Mouse (Mus musculus): Measurements from ENCODE around the gene Btbd8. TPM values are rescaled to one million over a fixed set of nuclear protein-coding genes. Genes with fewer than 3 reads are reported as not detected.

The Btbd8 gene
- total and polyA plus RNA-seq, 3 experiments: 0.90 to 5.6 (median 5.1) TPM

- Histone ChIP-seq H3K4me1 (ENCODE audit: control insufficient read depth, insufficient read depth, low read length) (no peaks in the 10 kb centered on the region; the same call in 1 of the 2 replicates), H3K27ac (no peak overlapping the region), H3K27me3 (ENCODE audit: control insufficient read depth, insufficient read depth, low read length) (no peaks in the 10 kb centered on the region), H3K9ac (ENCODE audit: low read depth, low read length) (no peak overlapping the region), H3K4me3 (no peak overlapping the region), H3K79me2 (replicated peaks; ENCODE audit: control insufficient read depth, insufficient read depth, low read length) (no peaks in the 10 kb centered on the region), H3K36me3 (ENCODE audit: control insufficient read depth, insufficient read depth, low read length) (no peaks in the 10 kb centered on the region)
- TF ChIP-seq CTCF (IDR thresholded peaks at IDR 0.05): no peak
- TF ChIP-seq POLR2A (IDR thresholded peaks at IDR 0.05; ENCODE audit: insufficient read depth, low read depth, low read length): no peak
- no peak for TF ChIP-seq EP300 (IDR thresholded peaks at IDR 0.05; ENCODE audit: insufficient read depth, low read depth, low read length)
- WGBS: 75% methylated on average over 3 of the region's 3 CpGs
- intact Hi-C loops (cut with DNase I): no loop called here
- no peak for DNase-seq
Measured at GRCm38 (mm10) chr5:107547955-107548354, 110.2 kb downstream of the Btbd8 start.

GRCm38 (mm10) chr5:107548444-107548843 lies 110.6 kb downstream of the Btbd8 start:
- no peaks in the 10 kb centered on the region for H3K27me3 ChIP-seq (ENCODE audit: control insufficient read depth, insufficient read depth, low read length)
- H3K79me2 ChIP-seq (replicated peaks; ENCODE audit: control insufficient read depth, insufficient read depth, low read length): no peaks in the 10 kb centered on the region
- H3K9ac ChIP-seq (ENCODE audit: low read depth, low read length): no peak overlapping the region
- no peak overlapping the region for H3K4me3 ChIP-seq
- no peaks in the 10 kb centered on the region for H3K36me3 ChIP-seq (ENCODE audit: control insufficient read depth, insufficient read depth, low read length)
- WGBS: 87% methylated on average over 3 of the region's 3 CpGs
- H3K4me1 ChIP-seq (ENCODE audit: control insufficient read depth, insufficient read depth, low read length): no peaks in the 10 kb centered on the region; the same call in 1 of the 2 replicates
- no peak overlapping the region for H3K27ac ChIP-seq
- TF ChIP-seq POLR2A (IDR thresholded peaks at IDR 0.05; ENCODE audit: insufficient read depth, low read depth, low read length): no peak
- TF ChIP-seq CTCF (IDR thresholded peaks at IDR 0.05): no peak
- TF ChIP-seq EP300 (IDR thresholded peaks at IDR 0.05; ENCODE audit: insufficient read depth, low read depth, low read length): no peak
- no peak for DNase-seq
- intact Hi-C loops (cut with DNase I): no loop called here

- DNase-seq: no peak
- H3K79me2 ChIP-seq (replicated peaks; ENCODE audit: control insufficient read depth, insufficient read depth, low read length): no peaks in the 10 kb centered on the region
- H3K9ac ChIP-seq (ENCODE audit: low read depth, low read length): no peak overlapping the region
- intact Hi-C loops (cut with DNase I): no loop called here
- no peak overlapping the region for H3K4me3 ChIP-seq
- WGBS: 73% methylated on average over 5 of the region's 5 CpGs
- H3K27ac ChIP-seq: no peak overlapping the region
- no peaks in the 10 kb centered on the region for H3K27me3 ChIP-seq (ENCODE audit: control insufficient read depth, insufficient read depth, low read length)
- no peaks in the 10 kb centered on the region for H3K4me1 ChIP-seq (ENCODE audit: control insufficient read depth, insufficient read depth, low read length)
- TF ChIP-seq EP300 (IDR thresholded peaks at IDR 0.05; ENCODE audit: insufficient read depth, low read depth, low read length) (no peak), POLR2A (IDR thresholded peaks at IDR 0.05; ENCODE audit: insufficient read depth, low read depth, low read length) (no peak)
- H3K36me3 ChIP-seq (ENCODE audit: control insufficient read depth, insufficient read depth, low read length): no peaks in the 10 kb centered on the region; the same call in 1 of the 2 replicates
Measured at GRCm38 (mm10) chr5:107554336-107554735, 116.5 kb downstream of the Btbd8 start.

GRCm38 (mm10) chr5:107556969-107557368 lies 119.2 kb downstream of the Btbd8 start:
- WGBS: 81% methylated on average over 3 of the region's 3 CpGs
- no peak for TF ChIP-seq POLR2A (IDR thresholded peaks at IDR 0.05; ENCODE audit: insufficient read depth, low read depth, low read length)
- TF ChIP-seq CTCF (IDR thresholded peaks at IDR 0.05): no peak
- Histone ChIP-seq H3K79me2 (replicated peaks; ENCODE audit: control insufficient read depth, insufficient read depth, low read length) (no peaks in the 10 kb centered on the region), H3K27me3 (ENCODE audit: control insufficient read depth, insufficient read depth, low read length) (no peaks in the 10 kb centered on the region), H3K4me1 (ENCODE audit: control insufficient read depth, insufficient read depth, low read length) (no peaks in the 10 kb centered on the region), H3K27ac (no peak overlapping the region), H3K9ac (ENCODE audit: low read depth, low read length) (no peak overlapping the region), H3K4me3 (no peak overlapping the region), H3K36me3 (ENCODE audit: control insufficient read depth, insufficient read depth, low read length) (peaks cover 2% of the 10 kb centered on the region)
- DNase-seq: no peak
- intact Hi-C loops (cut with DNase I): no loop called here

Other genes with a start within 250 kb of the Btbd8 start
- gene Tgfbr3, start 148.4 kb upstream of the Btbd8 start, total RNA-seq (2021): 10 to 100 TPM; 41.2 to 47.6 TPM
- 27.2 and 32.6 TPM in 2 replicates for gene Tgfbr3, start 148.4 kb upstream of the Btbd8 start, polyA plus RNA-seq (2012; rRNA removed)
- gene Brdt, start 106.8 kb upstream of the Btbd8 start, total RNA-seq (2021): under 1 TPM; 0.30 to 0.47 TPM
- gene Brdt, start 106.8 kb upstream of the Btbd8 start, polyA plus RNA-seq (2012; rRNA removed): 0.18 and 0.38 TPM in 2 replicates
- gene Ephx4, start 35.3 kb upstream of the Btbd8 start, total RNA-seq (2021): under 1 TPM; 0.23 to 0.26 TPM
- gene Ephx4, start 35.3 kb upstream of the Btbd8 start, polyA plus RNA-seq (2012; rRNA removed): 0.35 and 0.45 TPM in 2 replicates
- gene Lpcat2b, start 6.4 kb upstream of the Btbd8 start, total RNA-seq (2021): not detected
- 0.04 and 0.06 TPM in 2 replicates for gene Lpcat2b, start 6.4 kb upstream of the Btbd8 start, polyA plus RNA-seq (2012; rRNA removed)
- not detected for gene Gm42669, start 69.6 kb downstream of the Btbd8 start, total RNA-seq (2021)
- 0.03 and 0.08 TPM in 2 replicates for gene Gm42669, start 69.6 kb downstream of the Btbd8 start, polyA plus RNA-seq (2012; rRNA removed)
- gene 1700028K03Rik, start 96.7 kb downstream of the Btbd8 start, total RNA-seq (2021): not detected
- gene 1700028K03Rik, start 96.7 kb downstream of the Btbd8 start, polyA plus RNA-seq (2012; rRNA removed): 0.23 TPM in 1 of 2 replicates, not detected in the other
- gene Rpap2, start 159.4 kb downstream of the Btbd8 start, total RNA-seq (2021): 1 to 10 TPM; 6.6 to 6.8 TPM
- 2.1 and 4.4 TPM in 2 replicates for gene Rpap2, start 159.4 kb downstream of the Btbd8 start, polyA plus RNA-seq (2012; rRNA removed)
- gene Glmn, start 159.9 kb downstream of the Btbd8 start, total RNA-seq (2021): 1 to 10 TPM; 3.1 to 4.1 TPM
- gene Glmn, start 159.9 kb downstream of the Btbd8 start, polyA plus RNA-seq (2012; rRNA removed): 0.47 and 1.2 TPM in 2 replicates